Mouse (Mus musculus): ENCODE data around the gene Mindy3. TPM values are rescaled to one million over a fixed set of nuclear protein-coding genes. Genes with fewer than 3 reads are reported as not detected.
A peak's percentile ranks its signal among the peaks of the same experiment; 100 is the strongest.
"Not testable (repeated sequence)": the region's sequence is repeated elsewhere in the genome, so short reads cannot be mapped to it uniquely, and the experiment has no call there.

Gene Mindy3
- total and polyA plus RNA-seq, 2 experiments from 2014 or later: 50.9 to 51.3 TPM

- H3K9me3 ChIP-seq (ENCODE audit: low read length): no peaks in the 10 kb centered on the region
Observed at GRCm38 (mm10) chr2:12424374-12424773, 5.1 kb upstream of the Mindy3 start.

GRCm38 (mm10) chr2:12423426-12423825 is 4.2 kb upstream of the Mindy3 start:
- H3K4me2 ChIP-seq (ENCODE audit: low read depth, low read length); H3K27me3 ChIP-seq (ENCODE audit: insufficient read depth, low read length); H3K9ac ChIP-seq (replicated peaks; ENCODE audit: low read length); DNase-seq (ENCODE audit: low spot score); H3K9me3 ChIP-seq (ENCODE audit: low read length); H3K27ac ChIP-seq; H3K36me3 ChIP-seq (ENCODE audit: insufficient read depth, low read length); ATAC-seq; H3K4me1 ChIP-seq (ENCODE audit: insufficient read depth, low read length); H3K4me3 ChIP-seq (ENCODE audit: low read length): not testable (repeated sequence)
- WGBS: 57% methylated on average over 6 of the region's 6 CpGs

More at GRCm38 (mm10) chr2:12424374-12424773, 5.1 kb upstream of the Mindy3 start:
- Histone ChIP-seq H3K4me3 (ENCODE audit: low read length) (no peak overlapping the region), H3K36me3 (ENCODE audit: insufficient read depth, low read length) (no peaks in the 10 kb centered on the region), H3K27me3 (ENCODE audit: insufficient read depth, low read length) (no peaks in the 10 kb centered on the region), H3K4me2 (ENCODE audit: low read depth, low read length) (no peak overlapping the region), H3K9ac (replicated peaks; ENCODE audit: low read length) (no peak overlapping the region), H3K4me1 (ENCODE audit: insufficient read depth, low read length) (no peaks in the 10 kb centered on the region), H3K27ac (no peak overlapping the region)
- ATAC-seq (no peak), DNase-seq (ENCODE audit: low spot score) (no peak)
- TF ChIP-seq CTCF (IDR thresholded peaks at IDR 0.05; ENCODE audit: low read depth): no peak
- 83% methylated on average over 3 of the region's 3 CpGs for WGBS

GRCm38 (mm10) chr2:12418534-12419261 is 572 bp downstream of the Mindy3 start:
- Histone ChIP-seq H3K4me2 (ENCODE audit: low read depth, low read length) (peak overlapping the region; percentile 97), H3K4me1 (ENCODE audit: insufficient read depth, low read length) (peaks cover 9% of the 10 kb centered on the region; the same call in 1 of the 2 replicates), H3K27ac (peak overlapping the region; percentile 80), H3K9ac (replicated peaks; ENCODE audit: low read length) (peak overlapping the region; percentile 79), H3K36me3 (ENCODE audit: insufficient read depth, low read length) (no peaks in the 10 kb centered on the region), H3K9me3 (ENCODE audit: low read length) (no peaks in the 10 kb centered on the region), H3K27me3 (ENCODE audit: insufficient read depth, low read length) (no peaks in the 10 kb centered on the region), H3K4me3 (ENCODE audit: low read length) (peak overlapping the region; percentile 92)
- ATAC-seq (peak; percentile 79), DNase-seq (ENCODE audit: low spot score) (peak; percentile 34)
- under 1% methylated on average over 40 of the region's 40 CpGs for WGBS
- TF ChIP-seq CTCF (IDR thresholded peaks at IDR 0.05; ENCODE audit: low read depth): no peak

GRCm38 (mm10) chr2:12418121-12418520 is 1.1 kb downstream of the Mindy3 start:
- Histone ChIP-seq H3K27ac (no peak overlapping the region), H3K4me3 (ENCODE audit: low read length) (peak overlapping the region; percentile 92), H3K4me1 (ENCODE audit: insufficient read depth, low read length) (peaks cover 9% of the 10 kb centered on the region; the same call in 1 of the 2 replicates), H3K4me2 (ENCODE audit: low read depth, low read length) (peak overlapping the region; percentile 97), H3K27me3 (ENCODE audit: insufficient read depth, low read length) (no peaks in the 10 kb centered on the region), H3K36me3 (ENCODE audit: insufficient read depth, low read length) (no peaks in the 10 kb centered on the region), H3K9me3 (ENCODE audit: low read length) (no peaks in the 10 kb centered on the region), H3K9ac (replicated peaks; ENCODE audit: low read length) (peak overlapping the region; percentile 79)
- no peak for DNase-seq (ENCODE audit: low spot score)
- 50% methylated on average over 8 of the region's 8 CpGs for WGBS
- no peak for ATAC-seq
- no peak for TF ChIP-seq CTCF (IDR thresholded peaks at IDR 0.05; ENCODE audit: low read depth)

- Histone ChIP-seq H3K4me1 (ENCODE audit: insufficient read depth, low read length) (no peaks in the 10 kb centered on the region), H3K9me3 (ENCODE audit: low read length) (no peaks in the 10 kb centered on the region), H3K4me2 (ENCODE audit: low read depth, low read length) (no peak overlapping the region), H3K27ac (no peak overlapping the region), H3K4me3 (ENCODE audit: low read length) (no peak overlapping the region), H3K36me3 (ENCODE audit: insufficient read depth, low read length) (no peaks in the 10 kb centered on the region), H3K27me3 (ENCODE audit: insufficient read depth, low read length) (no peaks in the 10 kb centered on the region), H3K9ac (replicated peaks; ENCODE audit: low read length) (no peak overlapping the region)
- ATAC-seq: no peak
- no peak for DNase-seq (ENCODE audit: low spot score)
- WGBS: 93% methylated on average over 2 of the region's 2 CpGs
- TF ChIP-seq CTCF (IDR thresholded peaks at IDR 0.05; ENCODE audit: low read depth): no peak
Observed at GRCm38 (mm10) chr2:12412309-12412708, 7.0 kb downstream of the Mindy3 start.

GRCm38 (mm10) chr2:12411129-12411528 is 8.1 kb downstream of the Mindy3 start:
- ATAC-seq: no peak
- H3K27me3 ChIP-seq (ENCODE audit: insufficient read depth, low read length): no peaks in the 10 kb centered on the region
- H3K27ac ChIP-seq: no peak overlapping the region
- H3K9ac ChIP-seq (replicated peaks; ENCODE audit: low read length): no peak overlapping the region
- H3K4me3 ChIP-seq (ENCODE audit: low read length): no peak overlapping the region
- H3K4me1 ChIP-seq (ENCODE audit: insufficient read depth, low read length): no peaks in the 10 kb centered on the region
- no peaks in the 10 kb centered on the region for H3K9me3 ChIP-seq (ENCODE audit: low read length)
- TF ChIP-seq CTCF (IDR thresholded peaks at IDR 0.05; ENCODE audit: low read depth): no peak
- no peak overlapping the region for H3K4me2 ChIP-seq (ENCODE audit: low read depth, low read length)
- H3K36me3 ChIP-seq (ENCODE audit: insufficient read depth, low read length): no peaks in the 10 kb centered on the region
- DNase-seq (ENCODE audit: low spot score): no peak
- 60% methylated on average over 2 of the region's 2 CpGs for WGBS

- no peak for TF ChIP-seq CTCF (IDR thresholded peaks at IDR 0.05; ENCODE audit: low read depth)
- no peaks in the 10 kb centered on the region for H3K27me3 ChIP-seq (ENCODE audit: insufficient read depth, low read length)
- ATAC-seq (no peak), DNase-seq (ENCODE audit: low spot score) (no peak)
- no peaks in the 10 kb centered on the region for H3K4me1 ChIP-seq (ENCODE audit: insufficient read depth, low read length)
- WGBS: 88% methylated on average over 2 of the region's 2 CpGs
- no peaks in the 10 kb centered on the region for H3K9me3 ChIP-seq (ENCODE audit: low read length)
- H3K4me2 ChIP-seq (ENCODE audit: low read depth, low read length): no peak overlapping the region
- no peaks in the 10 kb centered on the region for H3K36me3 ChIP-seq (ENCODE audit: insufficient read depth, low read length)
- no peak overlapping the region for H3K9ac ChIP-seq (replicated peaks; ENCODE audit: low read length)
- H3K4me3 ChIP-seq (ENCODE audit: low read length): no peak overlapping the region
- no peak overlapping the region for H3K27ac ChIP-seq
Observed at GRCm38 (mm10) chr2:12406737-12407136, 12.5 kb downstream of the Mindy3 start.
